Mouse (Mus musculus) urinary bladder, postnatal 14 days (tissue): Measurements from ENCODE around the gene Dnajc3.

Experiments used
- DNase-seq: peaks from one replicate; pipeline ENCODE4 v3.0.0; 2021; ENCODE audit warnings: low spot score

Gene Dnajc3

DNA sequence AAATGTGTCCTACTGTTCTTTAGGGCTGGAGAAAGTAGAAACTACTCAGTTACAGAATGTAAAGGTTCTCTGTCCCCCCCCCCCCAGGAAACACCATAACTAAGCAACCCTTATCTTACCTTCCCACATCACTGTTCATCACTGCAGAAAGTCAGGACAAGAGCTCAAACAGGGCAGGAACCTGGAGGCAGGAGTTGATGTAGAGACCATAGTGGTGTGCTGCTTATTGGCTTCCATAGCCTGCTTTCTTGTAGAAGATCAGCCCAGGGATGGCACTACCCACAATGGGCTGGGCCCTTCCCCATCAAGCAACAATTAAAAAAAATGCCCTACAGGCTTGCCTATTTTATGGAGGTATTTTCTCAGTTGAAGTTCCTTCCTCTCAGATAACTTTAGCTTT is 45.6 kb downstream of the Dnajc3 start:
- DNase-seq = no peak

DNA sequence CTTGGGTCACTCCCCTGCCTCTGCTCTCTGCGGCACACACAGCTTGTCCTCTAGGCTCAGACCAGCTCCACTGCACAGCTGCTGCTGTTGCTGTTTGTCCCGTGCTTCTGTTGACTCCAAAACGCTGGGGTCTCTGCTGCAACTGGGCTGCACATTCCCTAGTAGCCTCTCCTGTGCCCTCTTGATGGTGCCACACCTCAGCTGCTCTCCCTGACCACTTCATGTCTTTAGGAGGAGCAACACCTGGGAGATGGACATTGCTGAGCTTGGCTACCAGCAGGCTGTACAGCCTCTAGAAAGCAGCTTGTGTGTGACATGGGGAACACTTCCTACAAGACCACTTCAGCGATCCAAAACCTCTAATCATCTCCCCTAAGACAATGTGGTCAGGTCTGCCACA is 46.4 kb downstream of the Dnajc3 start:
- no peak for DNase-seq

DNA sequence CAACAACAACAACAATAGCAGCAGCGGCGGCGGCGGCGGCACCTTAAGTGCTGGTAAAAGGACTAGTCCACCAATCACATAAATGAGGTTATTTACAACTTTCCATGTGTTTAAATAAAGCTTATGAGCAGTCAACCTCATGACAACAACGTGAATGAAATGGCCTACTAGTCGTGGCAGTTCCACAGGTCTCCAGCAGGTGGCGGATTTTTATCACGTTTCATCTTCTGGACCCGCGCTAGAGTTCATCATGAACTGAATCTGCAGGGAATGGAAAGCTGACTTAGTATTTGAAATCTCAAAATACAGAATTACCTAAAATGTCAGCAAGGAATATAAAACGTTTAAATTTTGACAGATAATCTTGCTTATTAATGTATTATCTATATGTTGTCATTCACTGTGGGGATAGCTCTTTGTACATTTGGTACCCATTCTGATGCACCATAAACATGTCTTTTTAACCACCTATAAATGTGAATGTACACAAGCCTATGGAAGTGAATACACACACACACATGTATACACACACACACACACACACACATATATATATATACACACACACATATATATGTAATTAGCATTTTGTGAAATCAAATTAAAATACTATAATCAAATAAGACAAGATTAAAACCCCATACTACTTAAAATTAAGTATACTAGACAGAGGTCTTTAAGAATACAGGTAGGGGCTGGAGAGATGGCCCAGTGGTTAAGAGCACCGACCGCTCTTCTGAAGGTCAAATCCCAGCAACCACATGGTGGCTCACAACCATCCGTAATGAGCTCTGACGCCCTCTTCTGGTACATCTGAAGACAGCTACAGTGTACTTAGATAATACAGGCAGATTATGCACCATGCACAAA is 49.1 kb downstream of the Dnajc3 start:
- peak; percentile 69 for DNase-seq

DNA sequence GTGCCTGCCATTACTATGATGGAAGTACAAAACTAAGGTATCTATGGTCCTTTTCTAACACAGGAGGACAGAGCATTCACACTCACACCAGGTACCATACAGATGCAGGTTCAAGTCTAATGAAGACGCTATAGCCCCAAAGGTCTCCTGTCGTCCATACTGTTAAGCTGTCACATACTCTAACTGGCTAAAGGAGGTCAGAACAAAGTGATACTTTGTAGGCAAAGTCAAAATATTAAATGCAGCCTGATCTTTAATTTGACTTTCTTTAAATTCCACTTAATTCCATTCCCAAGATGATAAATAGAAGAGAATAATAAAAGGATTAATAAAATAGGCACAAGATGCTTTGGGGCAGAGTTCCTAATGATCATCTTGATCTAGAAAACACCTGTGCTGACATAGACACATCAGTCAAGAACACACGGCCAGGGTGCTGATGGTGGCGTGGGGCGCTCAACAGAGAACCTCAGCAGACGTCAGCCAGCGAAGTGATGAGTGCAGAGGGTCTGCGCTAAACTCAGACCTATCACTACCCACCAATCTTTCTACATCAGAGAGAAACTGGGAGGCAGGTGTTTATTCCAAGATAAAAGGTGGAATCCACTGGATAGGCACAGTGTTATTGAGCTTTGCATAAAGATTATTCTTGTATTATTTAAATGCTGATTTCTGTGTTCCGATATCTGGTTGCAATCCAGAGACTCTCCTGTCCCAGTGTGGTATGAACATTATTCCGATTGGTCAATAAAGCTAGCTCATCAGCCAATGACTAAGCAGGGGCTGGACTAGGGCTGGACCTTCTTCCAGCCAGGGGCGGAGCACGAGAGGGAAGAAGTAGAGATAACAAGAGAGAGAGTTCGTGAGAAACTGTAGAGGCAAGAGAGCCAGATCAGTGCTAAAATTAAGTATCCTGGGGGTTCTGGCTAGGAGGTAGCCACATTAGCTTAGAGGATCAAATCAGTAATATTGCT is 50.0 kb downstream of the Dnajc3 start:
- no peak for DNase-seq

DNA sequence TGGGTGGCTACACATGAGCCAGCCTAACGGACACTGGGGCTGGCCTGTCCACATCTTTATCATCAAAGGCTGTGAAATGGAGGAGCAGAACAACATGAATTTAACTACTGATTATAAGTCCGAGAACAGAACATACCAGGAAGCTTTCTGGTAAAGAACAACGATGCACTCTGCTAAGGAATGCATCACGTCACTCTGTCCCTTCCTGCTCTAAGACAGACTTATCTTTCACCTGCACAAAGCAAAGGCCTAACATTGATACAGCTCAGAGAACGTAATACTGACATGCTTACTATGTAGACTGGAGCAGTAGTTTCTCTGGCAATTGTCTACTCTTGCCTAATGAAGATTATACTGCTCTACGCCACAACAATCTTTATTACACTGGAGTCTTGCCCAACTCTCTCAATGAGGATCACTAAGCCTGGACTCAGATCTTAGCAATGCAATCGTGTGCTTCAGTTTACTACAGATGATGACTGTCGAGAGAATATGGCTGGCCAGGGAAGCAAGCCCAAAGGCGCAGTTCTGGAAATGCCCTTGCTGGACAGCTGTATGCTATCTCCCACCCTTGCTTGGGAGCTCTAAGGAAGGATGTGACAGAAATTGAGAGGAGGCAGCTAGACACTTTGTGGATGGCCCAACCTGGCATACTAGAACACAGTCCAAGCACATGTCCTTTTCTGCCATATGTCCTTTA is 57.6 kb downstream of the Dnajc3 start:
- DNase-seq = no peak

DNA sequence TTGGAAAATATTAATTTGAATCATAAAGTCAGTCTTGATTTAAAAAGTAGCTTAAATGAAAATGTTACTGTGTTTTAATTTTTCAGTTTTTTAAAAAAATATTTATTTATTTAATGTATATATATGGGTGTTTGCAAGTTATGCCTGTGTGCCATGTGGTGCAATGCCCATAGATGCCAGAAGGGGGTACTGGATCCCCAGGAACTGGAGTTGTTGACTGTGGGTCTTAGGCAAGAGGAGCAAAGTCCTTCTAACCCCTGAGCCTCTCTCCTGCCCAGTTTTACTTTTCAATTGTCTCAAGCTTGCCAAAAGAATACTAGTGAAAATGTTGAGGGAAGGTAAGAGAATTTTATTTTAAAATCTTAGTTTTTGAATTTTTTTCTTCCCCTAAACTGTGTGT is 65.5 kb downstream of the Dnajc3 start:
- no peak for DNase-seq

DNA sequence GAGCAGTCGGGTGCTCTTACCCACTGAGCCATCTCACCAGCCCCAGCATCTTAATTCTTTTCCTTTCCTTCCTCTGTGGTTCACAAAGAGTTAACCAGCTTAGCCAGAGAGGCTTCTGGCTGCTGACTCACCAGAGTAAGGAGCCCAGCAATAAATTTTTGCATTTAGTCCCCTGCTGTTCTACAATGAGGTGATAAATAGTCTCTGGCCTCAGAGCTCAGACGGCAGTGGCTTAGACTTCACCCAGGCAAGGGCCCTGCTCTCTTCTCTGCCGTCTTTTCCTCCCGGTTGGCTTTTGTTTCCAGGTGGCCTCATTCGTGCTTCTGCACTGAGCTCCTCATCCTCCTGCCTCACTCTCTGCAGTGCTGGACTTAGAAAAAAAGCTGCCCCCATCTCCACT is 68.1 kb downstream of the Dnajc3 start:
- DNase-seq = no peak

DNA sequence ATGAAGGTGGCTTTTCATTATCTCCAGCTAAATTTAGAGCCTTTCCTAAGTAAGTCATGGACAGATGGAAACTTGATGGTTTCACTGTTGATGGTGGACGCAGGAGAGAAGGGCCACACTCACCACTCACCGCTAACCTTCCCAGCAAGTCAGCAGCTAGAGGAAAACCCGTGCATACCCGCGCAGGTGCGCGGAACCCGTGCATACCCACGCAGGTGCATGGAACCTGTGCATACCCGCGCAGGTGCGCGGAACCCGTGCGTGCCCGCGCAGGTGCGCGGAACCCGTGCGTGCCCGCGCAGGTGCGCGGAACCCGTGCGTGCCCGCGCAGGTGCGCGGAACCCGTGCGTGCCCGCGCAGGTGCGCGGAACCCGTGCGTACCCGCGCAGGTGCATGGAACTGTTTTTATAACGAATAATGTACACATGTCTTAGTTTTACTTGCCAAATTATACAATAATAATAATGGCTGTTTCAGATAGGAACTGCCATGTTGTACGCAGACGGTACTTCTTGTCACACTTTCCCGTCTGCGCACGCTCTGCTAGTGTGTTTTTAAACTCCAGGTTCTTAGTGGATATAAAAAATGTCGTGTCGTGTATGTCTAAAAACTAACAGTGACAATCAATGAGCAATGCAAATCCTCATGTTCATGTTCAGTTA is 68.8 kb downstream of the Dnajc3 start:
- DNase-seq = no peak

DNA sequence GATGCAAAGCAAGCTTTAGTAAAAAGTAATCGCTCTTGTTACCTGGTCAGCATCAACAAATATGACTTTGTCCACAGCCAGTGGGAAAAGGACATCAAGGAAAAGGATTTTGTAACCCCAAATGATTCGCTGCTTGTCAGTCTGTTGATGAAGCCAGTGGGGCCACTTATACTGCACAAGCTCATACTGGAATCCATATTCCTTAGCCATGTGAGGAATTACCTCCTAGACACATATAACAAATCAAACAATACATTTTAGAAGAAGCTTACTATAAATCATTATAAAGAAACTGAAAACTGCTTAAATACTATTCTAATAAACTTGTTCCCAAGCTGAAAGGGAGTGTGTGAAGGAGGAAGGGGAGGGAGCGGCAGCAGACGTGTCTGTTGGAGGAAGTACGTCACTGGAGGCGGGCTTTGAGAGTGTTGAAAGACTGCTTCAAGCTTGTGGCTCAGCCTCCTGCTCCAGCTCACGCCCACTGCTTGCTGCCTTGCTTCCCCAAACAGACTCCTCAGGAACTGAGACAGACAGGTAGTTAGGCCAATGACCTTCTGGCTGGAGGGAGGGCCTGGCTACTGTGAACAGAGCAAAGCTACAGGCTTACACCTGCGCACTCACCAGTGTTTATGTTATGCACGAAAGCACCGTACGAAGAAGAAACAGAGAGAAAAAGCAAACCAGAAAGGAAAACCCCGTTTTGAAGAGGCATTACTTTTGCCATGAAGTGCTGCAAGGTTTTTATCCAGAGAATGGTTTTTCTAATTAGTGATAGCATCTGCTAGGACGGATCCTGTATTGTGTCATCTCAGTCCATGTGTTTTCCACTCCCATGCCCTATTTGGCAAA is 69.6 kb downstream of the Dnajc3 start:
- DNase-seq = peak; percentile 99

DNA sequence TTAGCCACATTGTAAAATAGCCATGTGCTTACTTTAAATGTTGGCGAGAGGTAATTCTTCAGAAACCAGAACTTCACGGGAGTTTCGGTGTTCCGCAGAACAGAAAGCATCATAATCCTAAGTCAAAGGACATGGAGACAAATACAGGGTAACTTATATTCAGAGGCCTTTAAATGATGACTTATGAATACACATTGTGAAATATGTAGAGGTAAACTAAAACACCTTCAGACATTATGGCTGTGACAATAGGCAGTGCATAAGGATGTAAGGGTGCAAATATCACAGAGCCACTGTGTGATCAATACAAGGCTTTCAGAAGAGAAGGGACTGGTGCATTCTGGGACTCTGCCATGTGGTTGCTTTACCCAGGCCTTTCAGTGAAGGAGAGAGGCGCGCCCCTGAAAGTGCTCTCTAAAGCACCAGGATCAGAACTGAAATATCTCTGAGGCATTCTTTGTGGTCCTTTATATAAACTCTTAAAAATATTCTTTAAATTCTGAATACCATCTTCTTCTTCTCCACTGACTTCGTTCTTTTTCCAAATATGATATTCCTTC is 70.3 kb downstream of the Dnajc3 start:
- DNase-seq = no peak

DNA sequence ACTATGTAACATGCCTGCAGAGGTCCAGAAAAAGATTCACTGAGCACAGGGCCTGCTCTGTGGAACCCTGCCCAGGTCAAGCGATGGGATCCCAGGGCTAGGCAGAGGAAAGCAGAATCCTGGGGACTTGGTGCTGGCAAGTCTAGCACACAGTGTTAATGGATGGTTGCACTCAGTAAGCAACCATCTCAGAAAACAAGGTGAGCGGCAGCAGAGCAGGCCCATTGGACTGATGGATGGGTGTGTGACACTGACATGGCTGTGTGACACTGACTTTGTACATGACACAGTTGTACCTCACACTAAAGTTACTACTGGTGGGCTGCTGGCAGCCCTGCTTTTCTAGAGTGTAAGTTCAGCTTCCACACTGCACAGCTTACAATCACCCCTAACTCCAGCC is 71.8 kb downstream of the Dnajc3 start:
- no peak for DNase-seq

DNA sequence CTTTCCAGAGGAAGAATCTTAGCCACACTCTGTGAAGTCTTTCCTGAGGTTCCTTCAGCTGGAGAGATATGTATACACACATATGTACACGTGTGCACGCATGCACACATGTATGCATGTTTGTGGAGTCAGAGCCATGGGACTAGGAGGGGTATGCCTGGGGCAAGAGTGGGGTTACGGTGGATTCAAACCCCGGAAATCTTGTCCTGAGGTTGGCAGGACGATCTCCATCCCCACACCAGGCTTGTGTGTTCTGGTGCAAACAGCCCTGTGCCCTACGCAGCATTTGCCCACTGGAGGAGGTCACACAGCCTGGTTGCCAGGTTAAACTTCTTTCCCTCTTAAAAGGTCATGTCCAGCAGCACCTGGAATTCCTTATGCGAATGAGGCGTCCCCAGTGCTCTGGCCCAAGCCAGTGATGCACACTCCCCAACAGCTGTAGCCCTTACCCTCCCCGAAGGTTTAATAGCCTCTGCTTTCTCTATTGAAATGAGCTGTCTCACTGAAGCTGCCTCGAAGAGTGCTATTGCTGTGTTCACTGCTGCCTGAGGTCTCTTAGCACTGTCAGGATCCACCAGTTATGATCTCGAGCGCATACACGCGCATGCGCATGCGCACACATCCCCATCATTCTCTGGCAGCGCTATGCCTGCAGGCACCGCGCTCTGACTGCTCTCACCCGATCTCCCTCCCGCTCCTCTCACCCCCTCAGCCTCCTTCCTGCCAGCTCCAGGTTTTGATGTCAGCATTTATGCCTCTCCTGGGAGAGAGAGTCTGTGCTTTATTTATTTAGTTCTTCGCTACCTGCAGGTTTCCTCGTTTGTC is 75.0 kb downstream of the Dnajc3 start:
- peak; percentile 29 for DNase-seq

DNA sequence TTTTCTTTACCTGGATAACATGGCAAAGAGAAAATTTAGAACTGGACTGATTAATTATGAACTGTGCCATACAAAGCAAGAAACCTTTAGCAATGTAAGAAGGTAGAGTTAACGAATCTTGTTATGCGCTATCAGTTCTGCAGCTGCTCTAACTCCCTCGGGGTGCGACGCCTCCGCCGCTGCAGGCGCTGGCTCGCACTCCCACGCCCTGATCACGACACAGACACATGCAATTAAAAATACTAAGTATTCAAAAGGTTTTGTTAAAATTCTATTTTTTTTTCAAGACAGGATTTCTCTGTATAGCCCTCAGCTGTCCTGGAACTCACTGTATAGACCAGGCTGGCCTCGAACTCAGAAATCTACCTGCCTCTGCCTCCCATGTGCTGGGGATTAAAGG is 75.8 kb downstream of the Dnajc3 start:
- DNase-seq = no peak

DNA sequence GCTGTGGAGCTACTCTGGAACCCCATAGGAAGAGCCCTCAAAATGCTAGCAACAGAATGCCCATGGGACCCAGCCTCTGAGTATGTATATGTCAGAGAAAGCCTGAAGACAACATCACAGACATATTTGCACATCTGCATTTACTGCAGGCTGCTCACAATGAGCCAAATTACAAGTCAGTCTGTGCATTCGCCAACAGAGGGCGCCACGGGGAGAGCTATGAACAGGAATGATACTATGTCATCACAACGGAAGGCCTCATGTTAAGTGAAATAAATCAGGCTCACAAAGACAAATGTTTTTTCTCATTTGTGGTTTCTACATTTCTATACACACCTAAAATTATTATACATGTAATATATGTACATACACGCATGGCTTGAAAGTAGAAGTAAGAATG is 88.1 kb downstream of the Dnajc3 start:
- no peak for DNase-seq

DNA sequence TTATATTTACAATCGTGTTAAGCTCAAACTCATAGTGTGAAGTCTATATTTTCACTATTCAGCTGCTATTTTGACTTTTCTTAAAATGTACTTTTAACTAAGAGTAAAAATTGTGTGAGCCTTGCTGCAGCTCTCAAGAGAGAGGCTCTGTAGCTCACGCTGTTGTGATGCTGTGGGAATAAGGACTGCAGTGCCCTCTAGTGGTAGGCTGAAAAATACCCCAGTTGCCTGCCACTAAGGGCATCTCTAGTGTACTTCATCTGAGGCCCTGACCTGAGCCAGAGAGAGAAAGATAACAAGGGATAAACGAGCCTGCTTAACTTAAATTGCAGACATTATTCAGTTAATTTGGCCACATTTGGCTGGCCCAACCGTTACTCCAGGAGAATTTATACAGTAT is 89.4 kb downstream of the Dnajc3 start:
- DNase-seq = peak; percentile 59

DNA sequence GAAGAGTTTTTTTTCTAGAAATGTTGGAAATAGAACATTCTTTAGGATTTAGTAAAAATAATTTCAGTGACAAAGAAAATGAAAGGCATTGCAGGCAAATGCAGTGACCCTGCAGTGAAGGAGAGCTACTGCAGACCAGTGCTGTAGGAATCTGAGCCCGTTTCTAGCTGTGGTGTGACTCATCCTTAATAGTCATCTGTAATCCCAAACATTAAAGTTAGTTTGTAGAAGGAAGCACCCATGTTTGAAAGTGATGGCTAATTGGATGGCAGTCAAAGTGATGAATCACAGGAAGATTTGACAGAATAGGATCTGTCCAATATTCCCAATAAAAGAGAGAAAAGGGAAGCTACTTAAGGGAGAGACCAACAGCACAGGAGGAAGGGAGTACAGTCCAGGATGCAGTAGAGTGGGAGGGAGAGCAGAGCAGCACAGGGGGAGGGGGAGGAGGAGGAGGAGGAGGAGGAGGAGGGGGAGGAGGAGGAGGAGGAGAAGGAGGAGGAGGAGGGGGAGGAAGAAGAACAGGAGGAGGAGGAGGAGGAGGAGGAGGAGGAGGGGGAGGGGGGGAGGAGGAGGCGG is 90.0 kb downstream of the Dnajc3 start:
- no peak for DNase-seq
